Mouse (Mus musculus) hindbrain, embryonic 10.5 days (tissue): ENCODE data around the gene Ifi204. TPM values are rescaled to one million over a fixed set of nuclear protein-coding genes. Genes with fewer than 3 reads are reported as not detected.
"Not testable (repeated sequence)": the region's sequence is repeated elsewhere in the genome, so short reads cannot be mapped to it uniquely, and the experiment has no call there.

Experiments used
- DNase-seq: peaks from one replicate; pipeline ENCODE4 v3.0.0-alpha.2; 2017; ENCODE audit warnings: low spot score
- H3K27ac ChIP-seq: fragments of 300-500 bp; sonication (generic); 2 replicates; pipeline ENCODE4 v1.5.1; 2016; ENCODE audit warnings: mild to moderate bottlenecking, moderate library complexity
- H3K27me3 ChIP-seq: fragments of 300-500 bp; sonication (generic); 2 replicates; pipeline ENCODE4 v1.6.1; 2016; ENCODE audit warnings: mild to moderate bottlenecking; ENCODE audit not compliant: poor library complexity, insufficient read depth, severe bottlenecking
- H3K36me3 ChIP-seq: fragments of 300-500 bp; sonication (generic); 2 replicates; pipeline ENCODE4 v1.6.1; 2016; ENCODE audit warnings: mild to moderate bottlenecking, moderate library complexity
- H3K4me1 ChIP-seq: fragments of 300-500 bp; sonication (generic); replicated peaks from 2 replicates; pipeline ENCODE4 v1.6.1; 2016; ENCODE audit warnings: mild to moderate bottlenecking
- H3K4me3 ChIP-seq: fragments of 300-500 bp; sonication (generic); 2 replicates; pipeline ENCODE4 v1.5.1; 2016; ENCODE audit warnings: mild to moderate bottlenecking, moderate library complexity
- H3K9me3 ChIP-seq: fragments of 300-500 bp; sonication (generic); 2 replicates; pipeline ENCODE4 v1.6.1; 2016; ENCODE audit warnings: mild to moderate bottlenecking, moderate library complexity
- WGBS: fragments of 180-500 bp; shearing (Covaris S2); methylation state at CpG from one replicate; pipeline ENCODE4 v1.1.7; 2016; 5-methylcytosine and 5-hydroxymethylcytosine counted together
- polyA plus RNA-seq: library from polyadenylated mRNA; unstranded; fragments of >200 nt; fragmentation: Nextera tagmentation; extraction: Ambion mirVana; gene quantifications from 2 replicates; pipeline ENCODE4 v1.2.1, GENCODE M21; 2016

Gene Ifi204
- polyA plus RNA-seq: 0.50 and 0.94 TPM in 2 replicates

DNA sequence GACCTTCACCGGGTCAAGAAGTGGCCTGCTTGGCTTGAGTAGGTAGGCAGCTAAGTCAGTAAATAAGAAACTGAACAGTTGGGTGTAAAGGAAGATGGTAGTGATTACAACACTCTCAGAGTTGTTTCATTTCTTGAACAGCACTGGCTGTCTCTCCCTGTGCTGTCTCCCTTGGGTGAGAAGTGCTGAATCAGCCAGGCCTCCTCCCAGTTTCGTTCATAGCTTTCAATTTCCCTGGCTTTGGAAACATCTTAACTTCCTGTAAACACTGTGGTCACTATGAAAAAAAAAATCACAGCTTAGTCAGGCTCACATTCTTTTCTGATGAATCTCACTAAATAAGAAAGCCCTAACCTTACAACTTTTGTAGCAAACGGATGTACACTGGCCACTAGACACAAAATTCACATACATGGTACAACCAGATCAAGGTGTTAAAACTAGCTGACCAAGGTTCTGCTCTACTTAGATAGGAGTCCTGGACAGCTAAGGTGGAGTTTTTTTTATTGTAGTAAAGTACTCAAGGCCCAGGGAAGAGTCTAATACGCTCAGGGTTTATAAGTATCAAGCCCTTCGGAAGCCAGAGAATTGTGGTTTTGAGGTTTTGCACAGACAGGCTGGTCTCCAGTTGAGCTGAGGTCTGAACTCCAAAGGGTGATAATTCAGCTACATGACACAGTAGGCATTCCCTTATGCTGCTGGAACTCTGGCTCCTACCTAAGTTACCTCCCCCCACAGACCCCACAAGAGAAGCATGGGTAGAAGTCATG is at the start of gene Ifi204:
Ifi204 (minus strand) TSS at position 96 of the 770 bp plus-strand sequence.
- 88% methylated on average over 5 of the region's 5 CpGs for WGBS
- DNase-seq: not testable (repeated sequence)

DNA sequence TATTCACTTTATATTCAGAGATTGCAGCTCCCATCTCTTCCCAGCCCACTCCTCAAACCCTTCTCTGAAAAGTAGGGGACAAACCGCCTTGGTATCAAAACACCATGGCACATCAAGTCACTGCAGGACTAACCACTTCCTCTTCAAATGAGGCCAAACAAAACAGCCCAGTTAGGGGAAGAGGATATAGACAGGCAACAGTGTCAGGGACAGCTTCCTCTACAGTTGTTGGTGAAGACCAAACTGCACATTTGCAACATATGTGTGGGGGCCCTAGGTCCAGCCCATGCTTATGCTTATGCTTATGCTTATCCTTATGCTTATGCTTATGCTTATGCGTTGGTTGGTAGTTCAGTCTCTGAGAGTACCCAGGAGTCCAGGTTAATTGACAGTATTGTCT is 42.6 kb upstream of the Ifi204 start:
- 81% methylated on average over 2 of the region's 2 CpGs for WGBS
- H3K4me1 ChIP-seq, H3K27ac ChIP-seq, H3K27me3 ChIP-seq, H3K4me3 ChIP-seq, DNase-seq, H3K9me3 ChIP-seq, H3K36me3 ChIP-seq: not testable (repeated sequence)

More for the DNA sequence above, at the start of gene Ifi204:
- not testable (repeated sequence) for H3K27me3 ChIP-seq, H3K4me3 ChIP-seq, H3K27ac ChIP-seq, H3K4me1 ChIP-seq, H3K9me3 ChIP-seq, H3K36me3 ChIP-seq

DNA sequence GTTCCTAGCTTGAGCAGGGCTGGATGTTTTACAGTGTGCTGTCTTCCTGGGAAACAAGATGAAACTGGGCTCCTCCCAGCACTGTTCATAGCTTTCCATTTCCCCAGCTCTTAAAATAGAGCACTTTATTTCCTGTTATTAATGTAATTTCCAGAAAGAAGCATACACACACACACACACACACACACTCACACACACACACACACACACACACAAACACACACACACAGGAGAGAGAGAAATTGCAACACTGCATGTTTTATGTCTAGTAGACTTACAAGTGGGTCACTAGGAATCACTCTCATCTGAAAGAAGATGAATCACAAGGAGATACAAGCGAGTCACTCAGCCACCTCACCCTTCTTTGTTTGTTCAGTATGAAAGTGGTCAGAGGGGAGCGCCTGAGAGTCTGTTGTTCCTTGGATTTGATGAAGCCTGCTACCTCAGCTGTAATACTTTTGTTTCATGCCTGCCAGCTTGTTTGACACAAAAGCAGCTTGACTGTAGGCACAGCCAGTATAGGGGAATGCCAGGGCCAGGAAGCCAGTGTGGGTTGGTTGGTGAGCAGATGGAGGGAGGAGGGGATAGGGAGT is 36.0 kb upstream of the Ifi204 start:
- not testable (repeated sequence) for H3K9me3 ChIP-seq, H3K4me1 ChIP-seq, H3K4me3 ChIP-seq, H3K27me3 ChIP-seq, DNase-seq, H3K36me3 ChIP-seq, H3K27ac ChIP-seq
- WGBS: 70% methylated on average over 2 of the region's 2 CpGs

DNA sequence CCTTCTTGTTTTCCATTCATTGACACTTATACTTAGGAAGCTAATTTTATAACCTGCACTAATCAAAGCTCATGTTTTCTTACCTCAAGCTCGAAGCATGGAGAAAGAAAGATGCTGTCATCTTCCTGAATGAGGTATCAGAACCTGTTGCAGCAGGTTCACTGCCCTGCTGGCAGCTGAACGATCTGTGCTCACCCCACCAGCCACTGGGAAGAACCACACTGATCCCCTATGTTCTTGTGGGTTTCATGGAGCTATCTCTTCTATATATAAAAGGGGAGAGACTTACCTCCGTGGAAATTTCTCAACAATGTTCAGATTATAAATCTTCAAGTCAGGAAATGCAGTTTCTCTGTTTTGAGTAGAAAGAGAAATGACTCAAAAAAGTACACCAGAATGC is 35.5 kb upstream of the Ifi204 start:
- DNase-seq, H3K9me3 ChIP-seq, H3K27me3 ChIP-seq, H3K36me3 ChIP-seq, H3K4me1 ChIP-seq, H3K4me3 ChIP-seq, H3K27ac ChIP-seq: not testable (repeated sequence)
- WGBS: 81% methylated on average over 3 of the region's 3 CpGs

DNA sequence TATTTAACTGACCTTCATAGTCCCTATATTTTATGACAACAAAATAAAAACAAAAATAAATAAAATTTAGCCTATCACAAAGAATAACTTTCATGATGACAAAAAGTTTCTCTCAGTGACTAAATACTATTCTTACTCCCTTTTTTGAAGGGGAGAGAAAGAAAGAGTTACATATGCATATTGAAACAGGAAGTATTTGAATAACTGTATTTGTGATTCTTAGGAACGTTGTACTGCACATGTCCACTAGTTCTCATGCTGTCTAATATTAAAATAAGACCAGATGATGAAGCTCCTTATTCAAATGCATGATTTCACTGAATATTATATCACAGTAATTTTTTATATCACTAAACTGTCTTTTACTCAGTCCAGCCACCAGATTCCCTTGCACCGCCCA is 35.0 kb upstream of the Ifi204 start:
- not testable (repeated sequence) for DNase-seq, H3K4me3 ChIP-seq, H3K4me1 ChIP-seq, H3K9me3 ChIP-seq, H3K27me3 ChIP-seq, H3K27ac ChIP-seq, H3K36me3 ChIP-seq
- WGBS: 91% methylated on average over 2 of the region's 2 CpGs

DNA sequence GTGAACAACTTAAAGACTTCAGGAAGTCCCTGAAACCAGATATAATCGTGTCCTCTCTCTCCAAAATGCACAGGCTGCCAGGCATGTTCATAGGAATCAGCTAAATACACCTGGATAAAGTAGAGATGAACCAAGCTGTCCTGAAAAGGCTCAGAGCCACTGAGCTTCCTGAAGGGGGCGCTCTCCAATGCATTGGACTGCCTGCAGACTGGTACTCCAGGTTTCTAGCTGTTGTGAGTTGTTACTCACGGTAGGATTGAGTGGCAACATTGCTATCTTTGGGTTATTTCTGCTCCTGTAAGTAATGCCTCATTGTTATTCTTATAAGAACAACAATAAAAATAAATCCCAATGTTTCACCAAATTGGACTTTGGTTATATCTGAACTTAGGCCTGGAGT is 6.7 kb upstream of the Ifi204 start:
- not testable (repeated sequence) for H3K4me1 ChIP-seq, H3K27me3 ChIP-seq, H3K4me3 ChIP-seq, H3K36me3 ChIP-seq, H3K27ac ChIP-seq, DNase-seq, H3K9me3 ChIP-seq
- 60% methylated on average over 3 of the region's 3 CpGs for WGBS

DNA sequence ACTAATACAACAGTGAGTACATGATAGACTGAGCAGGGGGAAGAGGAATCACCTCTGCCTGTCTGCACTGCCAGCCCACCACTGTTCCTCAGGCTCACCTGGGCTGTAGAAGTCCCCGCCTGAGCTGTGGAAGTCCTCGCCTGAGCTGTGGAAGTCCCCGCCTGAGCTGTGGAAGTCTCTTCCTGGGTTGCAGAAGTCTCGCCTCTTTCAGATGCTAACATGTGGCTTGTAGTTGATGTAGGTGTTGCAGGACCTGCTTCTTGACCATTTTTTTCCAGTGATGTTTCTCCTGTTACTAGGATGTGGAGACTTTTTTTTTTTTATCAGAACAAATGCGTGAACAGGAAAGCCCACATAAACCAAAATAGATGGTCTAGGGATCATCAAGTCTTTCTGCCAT is 6.7 kb downstream of the Ifi204 start:
- not testable (repeated sequence) for H3K27ac ChIP-seq, H3K4me1 ChIP-seq, H3K27me3 ChIP-seq, H3K4me3 ChIP-seq, H3K9me3 ChIP-seq, DNase-seq, H3K36me3 ChIP-seq
- WGBS: 91% methylated on average over 5 of the region's 5 CpGs

DNA sequence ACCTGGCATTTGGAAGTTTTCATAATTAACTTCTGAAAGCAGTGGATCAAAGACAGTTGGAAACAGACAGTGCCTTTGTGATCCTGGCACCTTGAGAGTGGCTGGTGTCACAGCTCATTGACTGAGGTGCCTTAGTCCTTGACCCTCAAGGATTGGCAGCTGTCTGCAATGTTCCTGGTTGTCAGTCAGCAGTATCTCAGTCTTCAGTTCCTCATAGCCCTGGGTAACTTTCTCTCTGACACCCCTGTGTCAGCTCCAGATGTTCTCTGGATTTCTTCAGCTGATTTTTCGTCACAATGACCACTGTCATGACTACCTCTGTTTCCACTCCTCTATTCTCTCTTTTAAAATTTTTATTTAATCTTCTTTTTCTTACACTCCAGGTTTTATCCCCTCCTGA is 24.5 kb downstream of the Ifi204 start:
- no peaks in the 10 kb centered on the region for H3K4me1 ChIP-seq
- no peaks in the 10 kb centered on the region for H3K36me3 ChIP-seq
- no peak overlapping the region for H3K27ac ChIP-seq
- no peak overlapping the region for H3K4me3 ChIP-seq
- no peaks in the 10 kb centered on the region for H3K27me3 ChIP-seq
- H3K9me3 ChIP-seq: no peaks in the 10 kb centered on the region
- 83% methylated on average over 1 of the region's 1 CpGs for WGBS
- DNase-seq: no peak

DNA sequence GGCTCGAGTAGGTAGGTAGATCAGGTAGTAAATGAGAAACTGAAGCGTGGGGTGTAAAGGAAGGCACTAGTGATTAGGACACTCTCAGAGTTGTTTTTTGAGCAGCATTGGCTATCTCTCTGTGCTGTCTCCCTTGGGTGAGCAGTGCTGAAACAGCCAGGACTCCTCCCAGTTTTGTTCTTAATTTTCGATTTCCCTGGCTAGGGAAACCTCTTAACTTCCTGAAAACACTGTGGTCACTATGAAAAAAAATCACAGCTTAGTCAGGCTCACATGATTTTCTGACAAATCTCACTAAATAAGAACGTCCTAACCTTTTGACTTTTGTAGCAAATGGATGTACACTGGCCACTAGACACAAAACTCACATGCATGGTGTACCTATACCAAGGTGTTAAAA is 25.1 kb downstream of the Ifi204 start, which contains the start of gene Ifi207:
Ifi207 (minus strand) TSS at position 92 of the 400 bp plus-strand sequence.
- 77% methylated on average over 4 of the region's 4 CpGs for WGBS
- H3K9me3 ChIP-seq: no peaks in the 10 kb centered on the region
- H3K4me1 ChIP-seq: no peaks in the 10 kb centered on the region
- H3K4me3 ChIP-seq: no peak within 1 kb of the TSS
- no peak for DNase-seq
- H3K27ac ChIP-seq: no peak within 1 kb of the TSS
- no peaks in the 10 kb centered on the region for H3K36me3 ChIP-seq
- H3K27me3 ChIP-seq: no peaks in the 10 kb centered on the region

DNA sequence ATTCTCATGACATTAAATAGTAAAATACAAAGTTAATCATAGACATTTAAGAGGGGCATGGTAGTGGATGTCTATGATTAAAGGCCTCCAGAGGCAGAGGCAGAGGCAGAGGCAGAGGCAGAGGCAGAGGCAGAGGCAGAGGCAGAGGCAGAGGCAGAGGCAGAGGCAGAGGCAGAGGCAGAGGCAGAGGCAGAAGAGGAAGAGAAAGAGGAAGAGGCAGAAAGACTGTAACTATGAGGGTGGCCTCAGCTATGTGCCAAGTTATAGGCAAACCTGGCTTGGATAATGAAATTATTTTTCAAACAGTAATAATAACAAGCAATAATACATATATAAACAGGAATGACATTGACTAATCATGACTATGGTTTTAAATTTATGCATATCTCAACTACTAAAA is 26.2 kb downstream of the Ifi204 start:
- no peaks in the 10 kb centered on the region for H3K27me3 ChIP-seq
- DNase-seq: no peak
- no peaks in the 10 kb centered on the region for H3K36me3 ChIP-seq
- H3K4me1 ChIP-seq: no peaks in the 10 kb centered on the region
- H3K27ac ChIP-seq: no peak overlapping the region
- H3K4me3 ChIP-seq: no peak overlapping the region
- H3K9me3 ChIP-seq: no peaks in the 10 kb centered on the region

DNA sequence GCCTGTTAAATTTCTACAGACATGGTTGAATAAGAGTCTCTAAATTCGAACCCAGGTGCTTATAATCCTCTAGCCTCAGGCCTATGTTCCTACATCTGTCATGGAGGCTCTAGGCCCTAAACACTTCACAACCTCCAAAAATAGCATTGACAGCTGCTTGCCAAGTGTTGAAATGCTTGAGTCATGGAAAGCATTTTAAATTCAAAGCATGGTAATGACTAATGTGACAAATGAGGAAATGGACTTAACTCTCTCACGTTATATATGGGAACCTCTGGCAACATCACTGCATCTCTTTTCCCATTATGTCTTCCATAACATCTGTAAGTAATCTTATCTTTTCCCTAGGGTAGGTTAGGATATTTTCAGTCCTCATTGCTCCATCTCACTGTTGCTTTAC is 29.8 kb downstream of the Ifi204 start:
- DNase-seq: no peak
- Histone ChIP-seq H3K27me3 (no peaks in the 10 kb centered on the region), H3K36me3 (no peaks in the 10 kb centered on the region), H3K27ac (no peak overlapping the region), H3K9me3 (no peaks in the 10 kb centered on the region), H3K4me3 (no peak overlapping the region), H3K4me1 (no peaks in the 10 kb centered on the region)
- 74% methylated on average over 2 of the region's 2 CpGs for WGBS

DNA sequence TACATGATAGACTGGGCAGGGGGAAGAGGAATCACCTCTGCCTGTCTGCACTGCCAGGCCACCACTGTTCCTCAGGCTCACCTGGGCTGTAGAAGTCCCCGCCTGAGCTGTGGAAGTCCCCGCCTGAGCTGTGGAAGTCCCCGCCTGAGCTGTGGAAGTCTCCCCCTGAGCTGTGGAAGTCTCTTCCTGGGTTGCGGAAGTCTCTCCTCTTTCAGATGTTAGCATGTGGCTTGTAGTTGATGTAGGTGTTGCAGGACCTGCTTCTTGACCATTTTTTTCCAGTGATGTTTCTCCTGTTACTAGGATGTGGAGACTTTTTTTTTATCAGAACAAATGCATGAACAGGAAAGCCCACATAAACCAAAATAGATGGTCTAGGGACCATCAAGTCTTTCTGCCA is 31.7 kb downstream of the Ifi204 start:
- not testable (repeated sequence) for H3K4me3 ChIP-seq, DNase-seq, H3K36me3 ChIP-seq, H3K27me3 ChIP-seq, H3K4me1 ChIP-seq, H3K27ac ChIP-seq, H3K9me3 ChIP-seq
- WGBS: 85% methylated on average over 4 of the region's 4 CpGs

DNA sequence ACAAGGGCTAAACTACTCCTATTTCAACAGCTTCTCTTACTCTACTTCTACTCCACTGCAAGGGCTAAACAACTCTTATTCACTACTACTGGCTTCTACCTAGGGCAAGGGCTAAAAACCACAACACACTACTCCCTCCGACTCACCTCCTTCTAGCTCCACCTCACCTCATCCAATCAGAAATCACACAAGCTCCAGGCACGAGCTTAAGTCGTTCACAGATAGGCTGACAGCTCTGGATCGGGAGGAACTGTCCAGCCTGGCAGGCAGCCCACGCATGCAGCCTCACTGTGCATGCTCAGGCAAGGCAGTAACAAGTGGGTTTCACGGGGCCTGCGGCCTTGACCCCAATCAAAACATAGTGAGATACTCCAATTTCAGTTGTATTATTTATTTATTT is 33.5 kb downstream of the Ifi204 start:
- WGBS: 44% methylated on average over 7 of the region's 7 CpGs
- Histone ChIP-seq H3K27me3 (no peaks in the 10 kb centered on the region), H3K36me3 (no peaks in the 10 kb centered on the region), H3K27ac (no peak overlapping the region), H3K4me1 (no peaks in the 10 kb centered on the region), H3K9me3 (no peaks in the 10 kb centered on the region), H3K4me3 (no peak overlapping the region)
- DNase-seq: peak; percentile 4
